Mouse (Mus musculus): ENCODE measurements at regions not wholly inside any gene's neighbourhood (a gene's known extent, or its start where the extent isn't known, plus 50 kb on each side); places are given as distances from the start of the nearest gene placed in this dataset.
A peak's percentile ranks its signal among the peaks of the same experiment; 100 is the strongest.

- Histone ChIP-seq H3K27ac (ENCODE audit: low read depth, low read length) (no peak overlapping the region), H3K4me1 (ENCODE audit: control insufficient read depth, insufficient read depth, low read length) (no peaks in the 10 kb centered on the region), H3K27me3 (replicated peaks; ENCODE audit: control insufficient read depth, insufficient read depth, low read length) (no peaks in the 10 kb centered on the region), H3K4me3 (ENCODE audit: low read depth, low read length) (no peak overlapping the region), H3K36me3 (ENCODE audit: control insufficient read depth, insufficient read depth, low read length) (no peaks in the 10 kb centered on the region), H3K4me2 (ENCODE audit: low read length) (no peak overlapping the region), H3K9me3 (replicated peaks; ENCODE audit: control insufficient read depth, low read length) (no peaks in the 10 kb centered on the region), H3K9ac (ENCODE audit: low read length) (no peak overlapping the region)
- peak; percentile 93 for ATAC-seq
- 19% methylated on average over 5 of the region's 5 CpGs for WGBS
- peak; percentile 74 for DNase-seq (ENCODE audit: low spot score)
These were observed 979.7 kb upstream of the Acvr2a start for GRCm38 (mm10) chr2:47834055-47834799.

- Histone ChIP-seq H3K27me3 (replicated peaks; ENCODE audit: control insufficient read depth, insufficient read depth, low read length) (no peaks in the 10 kb centered on the region), H3K9ac (ENCODE audit: low read length) (no peak overlapping the region), H3K4me1 (ENCODE audit: control insufficient read depth, insufficient read depth, low read length) (no peaks in the 10 kb centered on the region), H3K4me3 (ENCODE audit: low read depth, low read length) (no peak overlapping the region), H3K27ac (ENCODE audit: low read depth, low read length) (no peak overlapping the region), H3K4me2 (ENCODE audit: low read length) (no peak overlapping the region), H3K36me3 (ENCODE audit: control insufficient read depth, insufficient read depth, low read length) (no peaks in the 10 kb centered on the region), H3K9me3 (replicated peaks; ENCODE audit: control insufficient read depth, low read length) (no peaks in the 10 kb centered on the region)
- DNase-seq (ENCODE audit: low spot score) (peak; percentile 69), ATAC-seq (peak; percentile 70; the same call in 1 of the 2 replicates)
- WGBS, result 66% methylated on average over 3 of the region's 3 CpGs
These were observed 956.7 kb upstream of the Acvr2a start for GRCm38 (mm10) chr2:47857229-47857628.

DNA sequence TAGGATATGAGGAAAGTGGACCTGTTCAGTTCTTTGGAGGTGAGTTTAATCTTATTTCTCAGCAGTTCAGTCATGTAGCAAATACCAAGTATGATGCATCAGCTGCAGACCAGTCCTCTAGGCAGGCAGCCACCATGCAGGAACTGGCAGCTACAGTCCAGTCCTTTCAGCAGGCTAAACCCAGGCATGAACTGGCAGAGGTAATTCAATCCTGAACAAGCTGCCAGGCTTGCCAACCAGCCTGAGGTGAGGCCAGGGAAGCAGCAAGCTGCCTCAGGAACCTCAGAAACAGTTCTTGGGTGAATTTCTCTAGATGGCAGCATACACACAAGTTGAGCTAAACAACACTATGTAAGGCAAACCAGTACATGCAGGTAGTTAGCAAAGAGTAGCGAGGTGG, 951.5 kb upstream of the Acvr2a start:
- WGBS, result 90% methylated on average over 1 of the region's 1 CpGs
- H3K36me3 ChIP-seq (ENCODE audit: control insufficient read depth, insufficient read depth, low read length), result no peaks in the 10 kb centered on the region
- H3K27ac ChIP-seq (ENCODE audit: low read depth, low read length), result no peak overlapping the region
- no peak overlapping the region for H3K9ac ChIP-seq (ENCODE audit: low read length)
- no peak for DNase-seq (ENCODE audit: low spot score)
- no peak overlapping the region for H3K4me2 ChIP-seq (ENCODE audit: low read length)
- H3K4me3 ChIP-seq (ENCODE audit: low read depth, low read length), result no peak overlapping the region
- H3K4me1 ChIP-seq (ENCODE audit: control insufficient read depth, insufficient read depth, low read length), result no peaks in the 10 kb centered on the region
- no peaks in the 10 kb centered on the region for H3K27me3 ChIP-seq (replicated peaks; ENCODE audit: control insufficient read depth, insufficient read depth, low read length)
- no peaks in the 10 kb centered on the region for H3K9me3 ChIP-seq (replicated peaks; ENCODE audit: control insufficient read depth, low read length)
- no peak for ATAC-seq

DNA sequence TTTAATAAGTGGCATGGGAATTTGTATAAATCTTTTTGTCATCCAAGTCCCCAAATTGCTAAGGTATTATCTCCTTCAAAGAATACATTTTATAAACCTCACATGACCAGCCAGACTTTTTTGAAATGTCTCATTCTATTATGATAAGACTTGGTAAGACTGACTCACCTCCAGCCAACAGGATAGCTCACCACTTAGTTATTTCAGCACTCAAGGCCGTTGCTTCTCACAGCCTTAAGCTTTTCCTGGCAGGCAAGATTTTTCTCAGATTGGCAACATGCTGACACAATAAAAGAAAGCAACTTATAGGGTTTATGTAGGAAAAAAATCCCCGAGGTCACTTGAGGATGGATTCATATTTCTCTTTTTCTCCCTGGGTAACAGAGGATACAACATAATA, 935.9 kb upstream of the Acvr2a start:
- no peaks in the 10 kb centered on the region for H3K27me3 ChIP-seq (replicated peaks; ENCODE audit: control insufficient read depth, insufficient read depth, low read length)
- H3K27ac ChIP-seq (ENCODE audit: low read depth, low read length), result no peak overlapping the region
- H3K4me1 ChIP-seq (ENCODE audit: control insufficient read depth, insufficient read depth, low read length), result no peaks in the 10 kb centered on the region
- H3K36me3 ChIP-seq (ENCODE audit: control insufficient read depth, insufficient read depth, low read length), result no peaks in the 10 kb centered on the region
- H3K4me3 ChIP-seq (ENCODE audit: low read depth, low read length), result no peak overlapping the region
- WGBS, result 68% methylated on average over 2 of the region's 2 CpGs
- no peak for DNase-seq (ENCODE audit: low spot score)
- H3K4me2 ChIP-seq (ENCODE audit: low read length), result no peak overlapping the region
- H3K9ac ChIP-seq (ENCODE audit: low read length), result no peak overlapping the region
- ATAC-seq, result no peak
- no peaks in the 10 kb centered on the region for H3K9me3 ChIP-seq (replicated peaks; ENCODE audit: control insufficient read depth, low read length)

- peak; percentile 46 for DNase-seq (ENCODE audit: low spot score)
- Histone ChIP-seq H3K4me1 (ENCODE audit: control insufficient read depth, insufficient read depth, low read length) (no peaks in the 10 kb centered on the region), H3K4me2 (ENCODE audit: low read length) (no peak overlapping the region), H3K36me3 (ENCODE audit: control insufficient read depth, insufficient read depth, low read length) (no peaks in the 10 kb centered on the region), H3K9ac (ENCODE audit: low read length) (no peak overlapping the region), H3K27ac (ENCODE audit: low read depth, low read length) (no peak overlapping the region), H3K27me3 (replicated peaks; ENCODE audit: control insufficient read depth, insufficient read depth, low read length) (no peaks in the 10 kb centered on the region), H3K4me3 (ENCODE audit: low read depth, low read length) (no peak overlapping the region), H3K9me3 (replicated peaks; ENCODE audit: control insufficient read depth, low read length) (no peaks in the 10 kb centered on the region)
- WGBS, result 79% methylated on average over 2 of the region's 2 CpGs
- ATAC-seq, result no peak
These were observed 934.8 kb upstream of the Acvr2a start for GRCm38 (mm10) chr2:47879071-47879470.

DNA sequence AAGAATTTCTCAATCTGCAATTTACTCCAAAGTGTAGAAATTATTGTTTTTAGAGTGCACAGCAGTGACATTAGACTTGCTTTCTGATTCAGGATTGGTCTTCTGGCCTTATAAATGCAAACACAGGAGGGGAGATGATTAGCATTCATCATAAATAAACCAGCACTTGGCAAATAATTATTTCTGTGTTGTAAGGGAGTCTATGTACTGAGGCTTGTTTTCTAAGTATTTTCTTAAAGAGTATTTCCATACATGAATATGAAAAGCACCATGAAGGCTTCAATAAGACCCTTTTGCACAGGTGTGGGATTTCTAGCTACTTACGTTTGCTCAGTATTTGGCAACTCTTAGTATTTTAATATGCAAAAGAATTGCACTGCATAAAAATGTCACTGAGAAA, 934.1 kb upstream of the Acvr2a start:
- Histone ChIP-seq H3K9me3 (replicated peaks; ENCODE audit: control insufficient read depth, low read length) (no peaks in the 10 kb centered on the region), H3K36me3 (ENCODE audit: control insufficient read depth, insufficient read depth, low read length) (no peaks in the 10 kb centered on the region), H3K4me2 (ENCODE audit: low read length) (no peak overlapping the region), H3K9ac (ENCODE audit: low read length) (no peak overlapping the region), H3K27ac (ENCODE audit: low read depth, low read length) (no peak overlapping the region), H3K4me1 (ENCODE audit: control insufficient read depth, insufficient read depth, low read length) (no peaks in the 10 kb centered on the region), H3K4me3 (ENCODE audit: low read depth, low read length) (no peak overlapping the region), H3K27me3 (replicated peaks; ENCODE audit: control insufficient read depth, insufficient read depth, low read length) (no peaks in the 10 kb centered on the region)
- 80% methylated on average over 1 of the region's 1 CpGs for WGBS
- DNase-seq (ENCODE audit: low spot score) (no peak), ATAC-seq (no peak)

- ATAC-seq, result no peak
- Histone ChIP-seq H3K4me1 (ENCODE audit: control insufficient read depth, insufficient read depth, low read length) (no peaks in the 10 kb centered on the region), H3K27ac (ENCODE audit: low read depth, low read length) (no peak overlapping the region), H3K4me3 (ENCODE audit: low read depth, low read length) (no peak overlapping the region), H3K9ac (ENCODE audit: low read length) (no peak overlapping the region), H3K4me2 (ENCODE audit: low read length) (no peak overlapping the region), H3K27me3 (replicated peaks; ENCODE audit: control insufficient read depth, insufficient read depth, low read length) (no peaks in the 10 kb centered on the region), H3K9me3 (replicated peaks; ENCODE audit: control insufficient read depth, low read length) (no peaks in the 10 kb centered on the region), H3K36me3 (ENCODE audit: control insufficient read depth, insufficient read depth, low read length) (no peaks in the 10 kb centered on the region)
- WGBS, result 65% methylated on average over 1 of the region's 1 CpGs
- DNase-seq (ENCODE audit: low spot score), result no peak
These were observed 925.7 kb upstream of the Acvr2a start for GRCm38 (mm10) chr2:47888166-47888565.

- DNase-seq (ENCODE audit: low spot score) (peak; percentile 35), ATAC-seq (no peak)
- H3K27me3 ChIP-seq (replicated peaks; ENCODE audit: control insufficient read depth, insufficient read depth, low read length), result no peaks in the 10 kb centered on the region
- no peak overlapping the region for H3K9ac ChIP-seq (ENCODE audit: low read length)
- no peaks in the 10 kb centered on the region for H3K4me1 ChIP-seq (ENCODE audit: control insufficient read depth, insufficient read depth, low read length)
- no peak overlapping the region for H3K27ac ChIP-seq (ENCODE audit: low read depth, low read length)
- 63% methylated on average over 1 of the region's 1 CpGs for WGBS
- no peaks in the 10 kb centered on the region for H3K9me3 ChIP-seq (replicated peaks; ENCODE audit: control insufficient read depth, low read length)
- H3K4me3 ChIP-seq (ENCODE audit: low read depth, low read length), result no peak overlapping the region
- no peak overlapping the region for H3K4me2 ChIP-seq (ENCODE audit: low read length)
- H3K36me3 ChIP-seq (ENCODE audit: control insufficient read depth, insufficient read depth, low read length), result no peaks in the 10 kb centered on the region
These were observed 922.5 kb upstream of the Acvr2a start for GRCm38 (mm10) chr2:47891366-47891765.

- Histone ChIP-seq H3K27me3 (replicated peaks; ENCODE audit: control insufficient read depth, insufficient read depth, low read length) (no peaks in the 10 kb centered on the region), H3K4me1 (ENCODE audit: control insufficient read depth, insufficient read depth, low read length) (no peaks in the 10 kb centered on the region), H3K27ac (ENCODE audit: low read depth, low read length) (no peak overlapping the region), H3K9ac (ENCODE audit: low read length) (no peak overlapping the region), H3K4me3 (ENCODE audit: low read depth, low read length) (no peak overlapping the region), H3K4me2 (ENCODE audit: low read length) (no peak overlapping the region), H3K36me3 (ENCODE audit: control insufficient read depth, insufficient read depth, low read length) (no peaks in the 10 kb centered on the region), H3K9me3 (replicated peaks; ENCODE audit: control insufficient read depth, low read length) (no peaks in the 10 kb centered on the region)
- ATAC-seq (no peak), DNase-seq (ENCODE audit: low spot score) (no peak)
- 90% methylated on average over 2 of the region's 2 CpGs for WGBS
These were observed 921.0 kb upstream of the Acvr2a start for GRCm38 (mm10) chr2:47892879-47893278.

Data from forebrain, embryonic 14.5 days (tissue).